Mouse (Mus musculus) limb, embryonic 14.5 days (tissue): ENCODE measurements at regions not wholly inside any gene's neighbourhood (a gene's known extent, or its start where the extent isn't known, plus 50 kb on each side); places are given as distances from the start of the nearest gene placed in this dataset.
A peak's percentile ranks its signal among the peaks of the same experiment; 100 is the strongest.

Experiments used
- ATAC-seq: fragments of 200-750 bp; cut with Nextera tagmentation; 2 replicates; pipeline ENCODE4 v1.8.0; 2017; ENCODE audit warnings: low read depth, moderate number of reproducible peaks, moderate TSS enrichment; ENCODE audit not compliant: low FRiP score
- DNase-seq: peaks from one replicate; pipeline ENCODE4 v3.0.0-alpha.2; 2015; ENCODE audit warnings: low spot score
- H3K27ac ChIP-seq: fragments of 300-500 bp; sonication (generic); replicated peaks from 2 replicates; pipeline ENCODE4 v1.5.1; 2014; ENCODE audit warnings: low read depth, mild to moderate bottlenecking, low read length, moderate library complexity, mixed read lengths
- H3K27me3 ChIP-seq: fragments of 300-500 bp; sonication (generic); 2 replicates; pipeline ENCODE4 v1.6.1; 2014; ENCODE audit warnings: low read length, mixed read lengths; ENCODE audit not compliant: control insufficient read depth, insufficient read depth
- H3K36me3 ChIP-seq: fragments of 300-500 bp; sonication (generic); 2 replicates; pipeline ENCODE4 v1.6.1; 2014; ENCODE audit warnings: mild to moderate bottlenecking, low read length, moderate library complexity, mixed read lengths; ENCODE audit not compliant: control insufficient read depth, insufficient read depth
- H3K4me1 ChIP-seq: fragments of 300-500 bp; sonication (generic); 2 replicates; pipeline ENCODE4 v1.6.1; 2014; ENCODE audit warnings: antibody characterized with exemption, low read length, mixed read lengths; ENCODE audit not compliant: control insufficient read depth, insufficient read depth
- H3K4me2 ChIP-seq: fragments of 300-500 bp; sonication (generic); replicated peaks from 2 replicates; pipeline ENCODE4 v1.6.1; 2014; ENCODE audit warnings: low read depth, mild to moderate bottlenecking, low read length, moderate library complexity; ENCODE audit not compliant: severe bottlenecking
- H3K4me3 ChIP-seq: fragments of 300-500 bp; sonication (generic); replicated peaks from 2 replicates; pipeline ENCODE4 v1.5.1; 2014; ENCODE audit warnings: low read length
- H3K9ac ChIP-seq: fragments of 300-500 bp; sonication (generic); 2 replicates; pipeline ENCODE4 v1.6.1; 2014; ENCODE audit warnings: mild to moderate bottlenecking, low read depth, low read length, moderate library complexity; ENCODE audit not compliant: severe bottlenecking
- H3K9me3 ChIP-seq: fragments of 300-500 bp; sonication (generic); 2 replicates; pipeline ENCODE4 v1.6.1; 2016; ENCODE audit warnings: low read length; ENCODE audit not compliant: control insufficient read depth
- POLR2A ChIP-seq: fragments of 200-500 bp; IDR thresholded peaks from 2 replicates; pipeline ENCODE4 v1.8.0; 2012; ENCODE audit warnings: inconsistent platforms, mild to moderate bottlenecking, moderate library complexity, borderline replicate concordance; ENCODE audit not compliant: insufficient read depth, insufficient read length; ENCODE audit errors: extremely low read depth
- WGBS: fragments of 180-500 bp; shearing (Covaris S2); extraction: QIAGEN DNeasy Blood & Tissue Kit; methylation state at CpG from one replicate; pipeline ENCODE4 v1.1.7; 2014; 5-methylcytosine and 5-hydroxymethylcytosine counted together

GRCm38 (mm10) chr12:71379626-71380423 lies 70.1 kb downstream of the Dact1 start:
- H3K4me1 ChIP-seq, result no peaks in the 10 kb centered on the region; the same call in 1 of the 2 replicates
- no peaks in the 10 kb centered on the region for H3K9me3 ChIP-seq
- no peak for TF ChIP-seq POLR2A
- no peak overlapping the region for H3K4me2 ChIP-seq
- H3K4me3 ChIP-seq, result no peak overlapping the region
- DNase-seq (no peak), ATAC-seq (no peak)
- peaks cover 4% of the 10 kb centered on the region; the same call in 1 of the 2 replicates for H3K27me3 ChIP-seq
- no peaks in the 10 kb centered on the region for H3K36me3 ChIP-seq
- no peak overlapping the region for H3K9ac ChIP-seq
- no peak overlapping the region for H3K27ac ChIP-seq
- 89% methylated on average over 8 of the region's 8 CpGs for WGBS

DNA sequence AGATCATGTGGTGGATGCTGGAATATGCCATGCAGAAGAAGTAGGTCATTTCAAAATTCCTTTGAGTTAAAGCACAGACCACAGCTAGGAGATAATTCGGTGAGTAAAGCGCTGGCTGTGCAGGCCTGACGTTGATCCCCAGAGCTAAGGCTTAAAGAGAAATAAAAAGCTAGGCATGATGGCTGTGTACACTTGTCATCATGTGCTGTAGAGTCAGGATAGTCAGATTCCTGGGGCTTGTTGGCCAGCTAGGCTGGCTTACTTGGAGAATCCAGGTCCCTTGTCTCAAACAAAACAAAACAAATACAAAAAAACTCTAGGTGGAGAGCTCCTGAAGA lies 70.7 kb downstream of the Dact1 start:
- no peak overlapping the region for H3K27ac ChIP-seq
- no peaks in the 10 kb centered on the region for H3K36me3 ChIP-seq
- no peak overlapping the region for H3K4me3 ChIP-seq
- no peak overlapping the region for H3K9ac ChIP-seq
- no peaks in the 10 kb centered on the region for H3K9me3 ChIP-seq
- DNase-seq, result no peak
- ATAC-seq, result no peak
- peaks cover 4% of the 10 kb centered on the region; the same call in 1 of the 2 replicates for H3K27me3 ChIP-seq
- H3K4me2 ChIP-seq, result no peak overlapping the region
- H3K4me1 ChIP-seq, result no peaks in the 10 kb centered on the region; the same call in 1 of the 2 replicates
- no peak for TF ChIP-seq POLR2A
- 86% methylated on average over 3 of the region's 3 CpGs for WGBS

GRCm38 (mm10) chr12:71386251-71386650 lies 76.6 kb downstream of the Dact1 start:
- ATAC-seq (no peak), DNase-seq (peak; percentile 37)
- Histone ChIP-seq H3K27ac (no peak overlapping the region), H3K4me3 (no peak overlapping the region), H3K9ac (no peak overlapping the region), H3K27me3 (no peaks in the 10 kb centered on the region), H3K4me2 (no peak overlapping the region), H3K4me1 (no peaks in the 10 kb centered on the region), H3K36me3 (no peaks in the 10 kb centered on the region), H3K9me3 (no peaks in the 10 kb centered on the region)
- WGBS, result 67% methylated on average over 3 of the region's 3 CpGs
- TF ChIP-seq POLR2A, result no peak

DNA sequence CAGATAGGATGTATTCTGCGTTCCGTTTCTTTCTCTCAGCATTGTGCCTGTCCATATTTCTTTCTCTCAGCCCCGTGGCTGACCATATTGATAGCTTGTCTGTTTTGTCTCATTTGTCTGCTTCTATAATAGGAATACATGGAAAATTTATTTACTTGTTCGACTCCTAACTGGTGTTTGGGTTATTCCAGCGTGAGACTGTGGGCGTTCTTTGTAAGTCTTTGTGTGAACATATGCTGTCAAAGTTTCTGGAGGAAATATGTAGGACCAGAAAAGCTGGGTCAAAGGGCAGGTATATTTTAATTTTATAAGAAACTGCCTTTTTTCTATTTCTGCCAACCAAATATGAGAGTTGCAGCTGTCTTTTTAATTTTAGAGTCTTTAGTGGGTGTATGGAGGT lies 81.8 kb downstream of the Dact1 start:
- no peak overlapping the region for H3K9ac ChIP-seq
- no peak overlapping the region for H3K27ac ChIP-seq
- H3K36me3 ChIP-seq, result no peaks in the 10 kb centered on the region
- peaks cover 7% of the 10 kb centered on the region for H3K4me1 ChIP-seq
- no peak overlapping the region for H3K4me3 ChIP-seq
- no peaks in the 10 kb centered on the region for H3K27me3 ChIP-seq
- ATAC-seq (no peak), DNase-seq (no peak)
- H3K4me2 ChIP-seq, result no peak overlapping the region
- no peak for TF ChIP-seq POLR2A
- H3K9me3 ChIP-seq, result no peaks in the 10 kb centered on the region
- 80% methylated on average over 6 of the region's 6 CpGs for WGBS

DNA sequence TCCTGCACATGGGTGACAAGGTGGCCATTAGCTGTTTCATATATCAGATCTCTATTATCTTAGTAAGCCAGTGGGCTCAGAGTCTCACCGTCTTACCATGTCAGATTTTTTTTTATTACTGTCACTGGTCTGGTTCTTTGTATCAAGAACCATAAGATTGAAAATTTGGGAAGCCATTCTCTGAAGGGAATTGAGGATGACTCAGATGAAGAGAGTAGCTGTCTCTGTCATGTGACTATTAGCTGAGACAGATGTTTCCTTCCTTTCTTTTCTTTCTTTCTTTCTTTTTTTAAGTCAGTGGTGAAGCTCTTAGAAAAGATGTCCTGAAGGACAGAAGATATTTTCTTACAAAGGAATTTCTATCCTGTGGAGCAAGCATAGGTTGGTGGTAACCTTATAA lies 84.1 kb downstream of the Dact1 start:
- H3K4me3 ChIP-seq, result no peak overlapping the region
- H3K27ac ChIP-seq, result no peak overlapping the region
- WGBS, result 93% methylated on average over 1 of the region's 1 CpGs
- H3K36me3 ChIP-seq, result no peaks in the 10 kb centered on the region
- no peaks in the 10 kb centered on the region for H3K27me3 ChIP-seq
- no peak overlapping the region for H3K4me2 ChIP-seq
- peaks cover 7% of the 10 kb centered on the region for H3K4me1 ChIP-seq
- no peak for DNase-seq
- ATAC-seq, result no peak
- no peak overlapping the region for H3K9ac ChIP-seq
- H3K9me3 ChIP-seq, result no peaks in the 10 kb centered on the region
- TF ChIP-seq POLR2A, result no peak
